Mouse (Mus musculus): ENCODE data around the gene Cspg5. TPM values are rescaled to one million over a fixed set of nuclear protein-coding genes. Genes with fewer than 3 reads are reported as not detected.

The Cspg5 gene
- polyA plus RNA-seq, 1 experiment from 2014 or later, result 7.7 TPM

GRCm38 (mm10) chr9:110293873-110294415, 50.4 kb downstream of the Cspg5 start:
- Histone ChIP-seq H3K27me3 (no peaks in the 10 kb centered on the region), H3K4me2 (no peak overlapping the region), H3K36me3 (no peaks in the 10 kb centered on the region), H3K27ac (no peak overlapping the region), H3K4me1 (no peaks in the 10 kb centered on the region), H3K9ac (no peak overlapping the region), H3K9me3 (no peaks in the 10 kb centered on the region), H3K4me3 (no peak overlapping the region)
- no peak for ATAC-seq (ENCODE audit: insufficient number of reproducible peaks, insufficient read depth, low FRiP score, low TSS enrichment, low read depth)
- 79% methylated on average over 13 of the region's 13 CpGs for WGBS

GRCm38 (mm10) chr9:110294786-110295185, 51.2 kb downstream of the Cspg5 start:
- no peaks in the 10 kb centered on the region for H3K36me3 ChIP-seq
- 45% methylated on average over 3 of the region's 3 CpGs for WGBS
- no peak overlapping the region for H3K4me3 ChIP-seq
- no peak overlapping the region for H3K27ac ChIP-seq
- no peaks in the 10 kb centered on the region for H3K4me1 ChIP-seq
- no peaks in the 10 kb centered on the region for H3K27me3 ChIP-seq
- H3K4me2 ChIP-seq, result no peak overlapping the region
- no peak overlapping the region for H3K9ac ChIP-seq
- no peaks in the 10 kb centered on the region for H3K9me3 ChIP-seq
- no peak for ATAC-seq (ENCODE audit: insufficient number of reproducible peaks, insufficient read depth, low FRiP score, low TSS enrichment, low read depth)

- no peak overlapping the region for H3K27ac ChIP-seq
- H3K4me3 ChIP-seq, result no peak overlapping the region
- no peak overlapping the region for H3K4me2 ChIP-seq
- no peaks in the 10 kb centered on the region for H3K4me1 ChIP-seq
- 8% methylated on average over 5 of the region's 5 CpGs for WGBS
- no peak overlapping the region for H3K9ac ChIP-seq
- H3K9me3 ChIP-seq, result peaks cover 8% of the 10 kb centered on the region; the same call in 1 of the 2 replicates
- no peak for ATAC-seq (ENCODE audit: insufficient number of reproducible peaks, insufficient read depth, low FRiP score, low TSS enrichment, low read depth)
- no peaks in the 10 kb centered on the region for H3K27me3 ChIP-seq
- no peaks in the 10 kb centered on the region for H3K36me3 ChIP-seq
Observed at GRCm38 (mm10) chr9:110296867-110297627, 53.5 kb downstream of the Cspg5 start.

GRCm38 (mm10) chr9:110304516-110304915, 60.9 kb downstream of the Cspg5 start:
- Histone ChIP-seq H3K27me3 (no peaks in the 10 kb centered on the region), H3K4me3 (peak overlapping the region; percentile 52), H3K27ac (peak overlapping the region; percentile 93), H3K9me3 (peaks cover 10% of the 10 kb centered on the region; the same call in 1 of the 2 replicates), H3K9ac (peak overlapping the region; percentile 82), H3K4me1 (peaks cover 8% of the 10 kb centered on the region; the same call in 1 of the 2 replicates), H3K4me2 (peak overlapping the region; percentile 71), H3K36me3 (0 out of 2 replicates have a peak, but pooled peaks cover 5% of the 10 kb centered on the region)
- WGBS, result 3% methylated on average over 4 of the region's 4 CpGs
- no peak for ATAC-seq (ENCODE audit: insufficient number of reproducible peaks, insufficient read depth, low FRiP score, low TSS enrichment, low read depth)

DNA sequence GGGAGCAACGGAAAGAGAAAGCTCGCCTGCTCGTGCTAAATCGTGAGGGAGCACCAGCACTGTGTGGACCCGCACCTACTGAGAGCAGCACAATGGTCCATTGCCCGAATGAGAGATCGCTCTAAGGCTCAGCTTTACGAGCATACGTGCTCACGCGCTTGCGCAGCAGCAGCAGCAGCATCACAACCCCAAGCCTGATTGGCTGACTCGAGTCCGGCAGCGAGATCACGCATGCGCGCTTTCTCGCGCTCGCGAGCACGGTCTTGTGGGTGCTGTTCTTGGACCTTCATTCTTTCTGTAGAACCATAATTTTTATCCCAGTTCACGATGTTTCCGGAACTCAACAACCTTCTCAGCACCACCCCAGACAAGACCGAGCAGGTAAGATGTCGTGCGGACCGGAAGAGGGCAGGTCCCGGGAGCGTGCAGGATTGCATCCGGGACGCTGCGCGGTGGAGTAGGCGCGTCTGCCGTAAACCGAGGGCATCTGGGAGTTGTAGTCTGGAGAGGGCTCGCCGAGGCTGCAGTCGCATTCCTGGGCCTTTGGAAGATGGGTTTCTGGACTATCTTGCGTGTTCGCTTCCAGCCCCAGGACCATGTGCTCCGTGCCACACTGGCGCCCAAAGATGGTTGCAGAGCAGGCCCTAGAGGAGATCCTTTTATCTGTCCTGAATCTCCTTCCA, 61.5 kb downstream of the Cspg5 start, which contains the start of gene Elp6:
Elp6 (plus strand) TSS at position 205 of the 683 bp plus-strand sequence.
- H3K9ac ChIP-seq, result peak within 1 kb of the TSS; percentile 82
- peaks cover 10% of the 10 kb centered on the region for H3K36me3 ChIP-seq
- H3K4me3 ChIP-seq, result peak within 1 kb of the TSS; percentile 52
- H3K9me3 ChIP-seq, result peaks cover 10% of the 10 kb centered on the region; the same call in 1 of the 2 replicates
- H3K4me2 ChIP-seq, result peak within 1 kb of the TSS; percentile 71
- peak; percentile 98 for ATAC-seq (ENCODE audit: insufficient number of reproducible peaks, insufficient read depth, low FRiP score, low TSS enrichment, low read depth)
- peak within 1 kb of the TSS; percentile 93 for H3K27ac ChIP-seq
- H3K4me1 ChIP-seq, result peaks cover 8% of the 10 kb centered on the region; the same call in 1 of the 2 replicates
- no peaks in the 10 kb centered on the region for H3K27me3 ChIP-seq
- WGBS, result under 1% methylated on average over 46 of the region's 46 CpGs

DNA sequence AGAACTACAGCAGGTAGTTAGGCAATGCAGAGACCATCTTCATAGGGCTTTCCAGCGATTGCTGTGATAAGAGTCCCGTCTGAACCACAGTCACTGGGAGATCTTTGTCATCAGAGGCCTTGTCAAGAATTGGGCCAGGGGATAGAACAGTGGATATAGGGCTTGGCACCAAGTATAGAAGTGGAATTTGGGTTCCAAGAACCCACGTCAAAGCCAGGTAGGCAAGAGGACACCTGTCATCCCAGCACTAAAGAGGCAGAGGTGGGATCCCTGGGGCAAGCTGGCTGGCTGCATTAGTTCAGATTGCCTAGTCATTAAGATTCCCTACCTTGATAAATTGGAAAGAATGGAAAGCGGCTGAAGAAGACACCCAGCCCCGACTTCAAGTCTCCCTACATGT, 62.8 kb downstream of the Cspg5 start:
- no peak overlapping the region for H3K27ac ChIP-seq
- peak overlapping the region; percentile 82; the same call in 1 of the 2 replicates for H3K9ac ChIP-seq
- no peak for ATAC-seq (ENCODE audit: insufficient number of reproducible peaks, insufficient read depth, low FRiP score, low TSS enrichment, low read depth)
- H3K4me1 ChIP-seq, result peaks cover 8% of the 10 kb centered on the region; the same call in 1 of the 2 replicates
- whole genome bisulfite sequencing, result 91% methylated on average over 5 of the region's 5 CpGs
- H3K27me3 ChIP-seq, result no peaks in the 10 kb centered on the region
- H3K4me2 ChIP-seq, result peak overlapping the region; percentile 71
- H3K9me3 ChIP-seq, result peaks cover 7% of the 10 kb centered on the region; the same call in 1 of the 2 replicates
- no peak overlapping the region for H3K4me3 ChIP-seq
- peaks cover 22% of the 10 kb centered on the region for H3K36me3 ChIP-seq

Small RNA genes within 50 kb of the gene (microRNA-seq; reads per million reads assigned to microRNA genes)
- gene Mir6236, result 47.9 reads per million, percentile 43 among the genes with 10 or more reads in this experiment

Other genes starting within 250 kb of the Cspg5 start
- 188 and 204 TPM in 2 replicates for gene Smarcc1, start 126.1 kb upstream of the Cspg5 start, polyA plus RNA-seq (2015; fragmentation: Nextera tagmentation; extraction: Ambion mirVana)
- gene Dhx30, start 126.0 kb upstream of the Cspg5 start, polyA plus RNA-seq (2015; fragmentation: Nextera tagmentation; extraction: Ambion mirVana), result 159 and 178 TPM in 2 replicates
- gene Elp6, start 61.4 kb downstream of the Cspg5 start, polyA plus RNA-seq (2015; fragmentation: Nextera tagmentation; extraction: Ambion mirVana), result 29.0 and 33.3 TPM in 2 replicates
- gene Scap, start 89.5 kb downstream of the Cspg5 start, polyA plus RNA-seq (2015; fragmentation: Nextera tagmentation; extraction: Ambion mirVana), result 39.7 and 41.6 TPM in 2 replicates
- gene Ptpn23, start 164.4 kb downstream of the Cspg5 start, polyA plus RNA-seq (2015; fragmentation: Nextera tagmentation; extraction: Ambion mirVana), result 17.8 and 20.7 TPM in 2 replicates
- 1.1 and 7.4 TPM in 2 replicates for gene Ngp, start 176.0 kb downstream of the Cspg5 start, polyA plus RNA-seq (2015; fragmentation: Nextera tagmentation; extraction: Ambion mirVana)
- 9.3 and 9.8 TPM in 2 replicates for gene Klhl18, start 232.9 kb downstream of the Cspg5 start, polyA plus RNA-seq (2015; fragmentation: Nextera tagmentation; extraction: Ambion mirVana)
- gene Kif9, start 233.2 kb downstream of the Cspg5 start, polyA plus RNA-seq (2015; fragmentation: Nextera tagmentation; extraction: Ambion mirVana), result 0.86 and 1.4 TPM in 2 replicates